Mouse (Mus musculus): Measurements from ENCODE around the gene Dnase1l2.

DNA sequence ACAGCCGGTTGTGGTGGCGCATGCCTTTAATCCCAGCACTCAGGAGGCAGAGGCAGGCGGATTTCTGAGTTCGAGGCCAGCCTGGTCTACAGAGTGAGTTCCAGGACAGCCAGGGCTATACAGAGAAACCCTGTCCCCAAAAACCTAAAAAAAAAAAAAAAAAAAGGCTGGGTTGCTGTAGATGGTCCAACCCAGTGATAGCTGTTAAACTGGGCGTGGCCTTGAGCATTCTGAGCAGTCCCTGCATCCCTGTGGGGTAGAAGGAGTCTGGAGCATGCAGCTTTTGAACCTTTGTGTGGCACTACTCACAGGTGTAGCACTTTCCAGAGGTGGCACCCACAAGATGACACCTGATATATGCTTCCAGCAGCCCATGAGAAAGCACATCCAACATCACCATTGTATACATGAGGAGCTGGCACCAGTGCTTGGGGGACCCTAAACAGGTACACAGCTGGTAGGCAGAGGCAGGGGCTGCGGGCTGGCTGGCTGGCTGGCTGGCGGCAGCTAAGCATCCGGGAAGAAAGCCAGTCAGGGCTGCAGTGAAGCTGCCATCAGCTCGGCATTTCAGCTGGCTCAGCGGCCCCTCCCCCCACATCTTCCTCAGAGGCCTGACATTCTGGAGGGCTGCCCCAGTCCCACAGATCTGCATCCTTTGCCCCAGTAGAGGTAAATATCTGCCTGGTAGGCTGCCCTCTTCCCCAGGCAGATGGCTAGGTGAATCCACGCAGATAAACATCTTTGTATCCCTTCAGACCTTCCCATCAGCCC is 42.4 kb upstream of the Dnase1l2 start:
- no peak for TF ChIP-seq CTCF (IDR thresholded peaks at IDR 0.05; ENCODE audit: extremely low read depth, insufficient read depth, low read length)
- no peak for TF ChIP-seq POLR2A (IDR thresholded peaks at IDR 0.05; ENCODE audit: extremely low read depth, insufficient read depth, low read length)
